In genomic region chr16:13446971-13447283, GRCm38 (mm10) we compare ENCODE assay signal across 7 mouse cellular contexts.
DNase-seq lines count a peak whose midpoint lies in the region; ATAC-seq lines count a peak whose summit lies in the region.

No protein-coding gene starts in this region.

- intact Hi-C loops in gastrocnemius, postnatal 14 days (cut with DNase I; ENCODE audit: low total_unique reads) = no loop called here

- H3K9ac ChIP-seq in heart, embryonic 13.5 days = peak overlapping the region; percentile 89
- H3K9ac ChIP-seq in liver, embryonic 13.5 days = peak overlapping the region; percentile 76; the same call in 1 of the 2 replicates

- H3K27me3 ChIP-seq in heart, embryonic 13.5 days (replicated peaks) = peaks cover 26% of the 10 kb centered on the region; the same call in 1 of the 2 replicates
- H3K27me3 ChIP-seq in liver, embryonic 13.5 days = peaks cover 41% of the 10 kb centered on the region

- H3K4me2 ChIP-seq in heart, embryonic 13.5 days = peak overlapping the region; percentile 94
- peak overlapping the region; percentile 99 for H3K4me2 ChIP-seq in liver, embryonic 13.5 days

- peak; percentile 15 for DNase-seq in retina, postnatal 1 day
- DNase-seq in retina, embryonic 14.5 days (ENCODE audit: low spot score) = no peak
- no peak for DNase-seq in liver, embryonic 13.5 days
- DNase-seq in frontal cortex, adult 2 months (ENCODE audit: extremely low spot score in 1 of 2, low spot score in 1 of 2) = no peak
- DNase-seq in urinary bladder, adult 2 months (ENCODE audit: low spot score) = no peak
- no peak for DNase-seq in gastrocnemius, postnatal 14 days

- no peak overlapping the region for H3K27ac ChIP-seq in heart, embryonic 13.5 days (replicated peaks)
- H3K27ac ChIP-seq in liver, embryonic 13.5 days = no peak overlapping the region

- peaks cover 28% of the 10 kb centered on the region for H3K4me1 ChIP-seq in heart, embryonic 13.5 days
- H3K4me1 ChIP-seq in liver, embryonic 13.5 days (replicated peaks) = peaks cover 54% of the 10 kb centered on the region

- H3K4me3 ChIP-seq in heart, embryonic 13.5 days = peak overlapping the region; percentile 79
- peak overlapping the region; percentile 73 for H3K4me3 ChIP-seq in liver, embryonic 13.5 days (replicated peaks)

- H3K9me3 ChIP-seq in heart, embryonic 13.5 days = no peaks in the 10 kb centered on the region
- no peaks in the 10 kb centered on the region for H3K9me3 ChIP-seq in liver, embryonic 13.5 days (replicated peaks)

- WGBS in heart, embryonic 13.5 days = 2% methylated on average over 11 of the region's 11 CpGs
- WGBS in liver, embryonic 13.5 days (ENCODE audit: insufficient replicate concordance) = 10% methylated on average over 11 of the region's 11 CpGs

- H3K36me3 ChIP-seq in heart, embryonic 13.5 days = no peaks in the 10 kb centered on the region
- no peaks in the 10 kb centered on the region for H3K36me3 ChIP-seq in liver, embryonic 13.5 days

- no peak for ATAC-seq in heart, embryonic 13.5 days (ENCODE audit: extremely low read depth, insufficient number of reproducible peaks, low FRiP score, low TSS enrichment)
- ATAC-seq in liver, embryonic 13.5 days (ENCODE audit: low read depth) = no peak
